Mouse (Mus musculus): Measurements from ENCODE around the gene Cep97. TPM values are rescaled to one million over a fixed set of nuclear protein-coding genes. Genes with fewer than 3 reads are reported as not detected.

Gene Cep97
- 19.3 and 21.5 TPM in 2 replicates for polyA plus RNA-seq (2015; fragmentation: Nextera tagmentation; extraction: Ambion mirVana)

GRCm38 (mm10) chr16:55934453-55935037, at the start of gene Cep97:
Gene Cep97, minus strand, starts transcription at chr16:55934855.
- 0 out of 2 replicates have a peak, but pooled peaks cover 10% of the 10 kb centered on the region for H3K4me1 ChIP-seq
- peak within 1 kb of the TSS; percentile 71 for H3K4me3 ChIP-seq
- H3K27me3 ChIP-seq = no peaks in the 10 kb centered on the region
- under 1% methylated on average over 24 of the region's 24 CpGs for WGBS
- H3K9ac ChIP-seq = peak within 1 kb of the TSS; percentile 74
- H3K9me3 ChIP-seq (replicated peaks) = no peaks in the 10 kb centered on the region
- ATAC-seq = peak; percentile 99
- H3K27ac ChIP-seq = peak within 1 kb of the TSS; percentile 70
- H3K36me3 ChIP-seq (ENCODE audit: poor library complexity, severe bottlenecking) = 0 out of 2 replicates have a peak, but pooled peaks cover 6% of the 10 kb centered on the region
- H3K4me2 ChIP-seq = peak within 1 kb of the TSS; percentile 77

GRCm38 (mm10) chr16:55974903-55975285, 40.2 kb upstream of the Cep97 start:
- no peaks in the 10 kb centered on the region for H3K9me3 ChIP-seq (replicated peaks)
- WGBS = 9% methylated on average over 14 of the region's 14 CpGs
- peaks cover 37% of the 10 kb centered on the region for H3K36me3 ChIP-seq (ENCODE audit: poor library complexity, severe bottlenecking)
- H3K4me1 ChIP-seq = peaks cover 28% of the 10 kb centered on the region
- H3K27ac ChIP-seq = peak overlapping the region; percentile 87
- H3K27me3 ChIP-seq = no peaks in the 10 kb centered on the region
- peak overlapping the region; percentile 92 for H3K9ac ChIP-seq
- H3K4me2 ChIP-seq = peak overlapping the region; percentile 83
- H3K4me3 ChIP-seq = peak overlapping the region; percentile 99
- no peak for ATAC-seq

GRCm38 (mm10) chr16:55974256-55974902, 39.7 kb upstream of the Cep97 start:
- ATAC-seq = peak; percentile 86
- Histone ChIP-seq H3K9me3 (replicated peaks) (no peaks in the 10 kb centered on the region), H3K4me3 (peak overlapping the region; percentile 99), H3K27ac (peak overlapping the region; percentile 87), H3K4me2 (peak overlapping the region; percentile 83), H3K4me1 (peaks cover 32% of the 10 kb centered on the region), H3K9ac (peak overlapping the region; percentile 92), H3K27me3 (no peaks in the 10 kb centered on the region), H3K36me3 (ENCODE audit: poor library complexity, severe bottlenecking) (peaks cover 42% of the 10 kb centered on the region)
- WGBS = under 1% methylated on average over 55 of the region's 55 CpGs

GRCm38 (mm10) chr16:55973431-55974255, 39.0 kb upstream of the Cep97 start, which contains the start of gene Zbtb11:
Gene Zbtb11, plus strand, starts transcription at chr16:55973883.
- no peaks in the 10 kb centered on the region for H3K27me3 ChIP-seq
- H3K9ac ChIP-seq = peak within 1 kb of the TSS; percentile 92
- under 1% methylated on average over 74 of the region's 86 CpGs for WGBS
- peaks cover 49% of the 10 kb centered on the region for H3K36me3 ChIP-seq (ENCODE audit: poor library complexity, severe bottlenecking)
- ATAC-seq = peak; percentile 99
- H3K9me3 ChIP-seq (replicated peaks) = no peaks in the 10 kb centered on the region
- peaks cover 39% of the 10 kb centered on the region for H3K4me1 ChIP-seq
- H3K27ac ChIP-seq = peak within 1 kb of the TSS; percentile 87
- H3K4me3 ChIP-seq = peak within 1 kb of the TSS; percentile 99
- H3K4me2 ChIP-seq = peak within 1 kb of the TSS; percentile 83

GRCm38 (mm10) chr16:55972626-55973201, 38.1 kb upstream of the Cep97 start:
- H3K36me3 ChIP-seq (ENCODE audit: poor library complexity, severe bottlenecking) = peaks cover 45% of the 10 kb centered on the region
- H3K4me2 ChIP-seq = peak overlapping the region; percentile 83
- peak overlapping the region; percentile 34; the same call in 1 of the 2 replicates for H3K9ac ChIP-seq
- WGBS = 59% methylated on average over 10 of the region's 10 CpGs
- H3K4me1 ChIP-seq = peaks cover 42% of the 10 kb centered on the region
- H3K4me3 ChIP-seq = peak overlapping the region; percentile 99
- no peak for ATAC-seq
- H3K9me3 ChIP-seq (replicated peaks) = no peaks in the 10 kb centered on the region
- H3K27ac ChIP-seq = peak overlapping the region; percentile 74
- no peaks in the 10 kb centered on the region for H3K27me3 ChIP-seq

- H3K27me3 ChIP-seq = no peaks in the 10 kb centered on the region
- peaks cover 48% of the 10 kb centered on the region for H3K36me3 ChIP-seq (ENCODE audit: poor library complexity, severe bottlenecking)
- no peak overlapping the region for H3K27ac ChIP-seq
- no peak overlapping the region for H3K4me2 ChIP-seq
- no peak overlapping the region for H3K9ac ChIP-seq
- H3K9me3 ChIP-seq (replicated peaks) = no peaks in the 10 kb centered on the region
- 84% methylated on average over 6 of the region's 6 CpGs for WGBS
- no peak for ATAC-seq
- peaks cover 50% of the 10 kb centered on the region for H3K4me1 ChIP-seq
- no peak overlapping the region for H3K4me3 ChIP-seq
Observed at GRCm38 (mm10) chr16:55971735-55972615, 37.3 kb upstream of the Cep97 start.

GRCm38 (mm10) chr16:55970416-55970815, 35.8 kb upstream of the Cep97 start:
- Histone ChIP-seq H3K27me3 (no peaks in the 10 kb centered on the region), H3K4me2 (no peak overlapping the region), H3K9me3 (replicated peaks) (no peaks in the 10 kb centered on the region), H3K9ac (no peak overlapping the region), H3K36me3 (ENCODE audit: poor library complexity, severe bottlenecking) (peaks cover 48% of the 10 kb centered on the region), H3K27ac (no peak overlapping the region), H3K4me3 (no peak overlapping the region), H3K4me1 (peaks cover 45% of the 10 kb centered on the region)
- 95% methylated on average over 5 of the region's 5 CpGs for WGBS
- ATAC-seq = no peak

GRCm38 (mm10) chr16:55969147-55969546, 34.5 kb upstream of the Cep97 start:
- WGBS = 85% methylated on average over 3 of the region's 3 CpGs
- H3K9me3 ChIP-seq (replicated peaks) = no peaks in the 10 kb centered on the region

GRCm38 (mm10) chr16:55967221-55967620, 32.6 kb upstream of the Cep97 start:
- Histone ChIP-seq H3K4me3 (peak overlapping the region; percentile 84), H3K36me3 (ENCODE audit: poor library complexity, severe bottlenecking) (peaks cover 42% of the 10 kb centered on the region), H3K9ac (peak overlapping the region; percentile 96), H3K4me1 (peaks cover 29% of the 10 kb centered on the region), H3K4me2 (peak overlapping the region; percentile 92), H3K9me3 (replicated peaks) (no peaks in the 10 kb centered on the region), H3K27me3 (no peaks in the 10 kb centered on the region), H3K27ac (peak overlapping the region; percentile 86; the same call in 1 of the 2 replicates)
- 24% methylated on average over 1 of the region's 1 CpGs for WGBS
- ATAC-seq = no peak

More at GRCm38 (mm10) chr16:55969147-55969546, 34.5 kb upstream of the Cep97 start:
- Histone ChIP-seq H3K27ac (no peak overlapping the region), H3K4me1 (peaks cover 37% of the 10 kb centered on the region), H3K9ac (no peak overlapping the region), H3K4me3 (no peak overlapping the region), H3K27me3 (no peaks in the 10 kb centered on the region), H3K4me2 (no peak overlapping the region), H3K36me3 (ENCODE audit: poor library complexity, severe bottlenecking) (peaks cover 48% of the 10 kb centered on the region)
- no peak for ATAC-seq

- H3K27me3 ChIP-seq = no peaks in the 10 kb centered on the region
- under 1% methylated on average over 42 of the region's 42 CpGs for WGBS
- ATAC-seq = peak; percentile 97
- no peaks in the 10 kb centered on the region for H3K9me3 ChIP-seq (replicated peaks)
- peak within 1 kb of the TSS; percentile 92 for H3K4me2 ChIP-seq
- H3K36me3 ChIP-seq (ENCODE audit: poor library complexity, severe bottlenecking) = peaks cover 33% of the 10 kb centered on the region
- peak within 1 kb of the TSS; percentile 96 for H3K9ac ChIP-seq
- peaks cover 29% of the 10 kb centered on the region for H3K4me1 ChIP-seq
- peak within 1 kb of the TSS; percentile 86 for H3K27ac ChIP-seq
- peak within 1 kb of the TSS; percentile 84 for H3K4me3 ChIP-seq
Observed at GRCm38 (mm10) chr16:55966212-55966871, 31.7 kb upstream of the Cep97 start, which contains the start of gene Rpl24. Gene Rpl24, plus strand, starts transcription at chr16:55966275.

Measured in forebrain, embryonic 13.5 days (tissue).